Mouse (Mus musculus) Muller cell, postnatal 12 days (primary cell): Measurements from ENCODE around the gene Anapc7.
"Not testable (repeated sequence)": the region's sequence is repeated elsewhere in the genome, so short reads cannot be mapped to it uniquely, and the experiment has no call there.

ENCODE experiments used
- DNase-seq: peaks from one replicate; pipeline ENCODE4 v3.0.0-alpha.2; 2015; ENCODE audit errors: inconsistent ontology term

The Anapc7 gene

DNA sequence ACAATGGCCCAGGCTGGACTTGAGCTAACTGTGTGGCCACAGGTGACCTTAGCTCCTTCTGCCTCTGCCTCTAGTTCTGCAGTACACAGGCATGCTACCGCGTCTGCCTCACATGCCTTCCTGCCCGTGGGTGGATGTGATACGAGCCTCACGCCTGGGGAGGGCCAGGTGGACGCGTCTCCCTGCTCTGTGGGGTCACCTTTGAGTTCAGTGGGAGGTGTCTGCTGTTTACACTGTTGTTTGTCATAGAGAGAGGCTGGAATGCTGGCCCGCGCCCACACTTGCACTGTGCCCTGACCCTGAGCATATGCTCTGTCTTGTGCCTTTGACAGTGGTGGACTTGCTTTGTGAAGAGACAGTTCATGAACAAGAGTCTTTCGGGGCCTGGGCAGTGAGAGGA lies 16.0 kb upstream of the Anapc7 start:
- no peak for DNase-seq

DNA sequence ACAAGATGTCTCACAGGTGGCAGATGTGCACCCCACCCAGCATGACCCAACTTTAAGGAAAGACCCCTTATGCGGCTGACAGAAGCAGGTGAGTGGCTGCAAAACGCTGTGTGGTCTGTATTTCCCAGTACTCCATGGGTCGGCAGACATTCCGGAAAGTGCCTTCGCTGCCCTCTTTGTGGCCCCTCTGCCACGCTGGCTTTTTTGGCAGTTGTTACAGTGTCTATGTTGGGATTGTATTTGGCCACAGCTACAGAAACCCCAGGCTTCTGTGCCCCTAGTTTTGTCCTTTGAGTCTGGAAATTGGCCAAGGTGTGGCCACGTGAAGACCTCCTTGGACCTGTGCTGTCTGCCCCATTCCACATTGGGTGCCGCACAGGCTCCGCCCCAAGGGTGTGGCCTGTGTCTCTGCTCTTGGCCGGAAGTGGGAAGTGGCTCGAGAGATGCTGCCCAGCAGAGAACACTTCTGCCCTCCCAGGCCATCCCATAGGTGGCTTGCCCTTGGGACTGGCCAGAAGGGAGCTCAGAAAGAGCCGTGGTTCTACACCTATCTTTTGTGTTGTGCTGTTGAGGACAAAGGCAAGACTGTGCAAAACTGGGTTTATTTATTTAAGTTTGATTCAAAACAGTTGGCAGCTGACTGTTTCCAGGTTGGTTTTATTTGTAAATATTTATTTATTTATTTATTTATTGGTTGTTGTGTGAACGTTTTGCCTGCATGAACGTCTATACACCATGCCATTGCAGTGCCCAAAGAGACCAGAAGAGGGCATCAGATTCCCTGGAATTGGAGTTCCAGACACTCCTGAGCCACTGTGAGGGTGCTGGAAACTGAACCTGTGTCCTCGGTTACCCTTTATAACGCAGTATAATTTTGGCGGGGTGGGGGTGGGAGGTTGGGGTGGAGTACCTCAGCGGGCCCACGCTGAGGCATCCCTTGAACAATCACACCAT lies 11.5 kb upstream of the Anapc7 start:
- no peak for DNase-seq

- no peak for DNase-seq
Observed at GRCm38 (mm10) chr5:122411892-122412291, 9.6 kb upstream of the Anapc7 start.

DNA sequence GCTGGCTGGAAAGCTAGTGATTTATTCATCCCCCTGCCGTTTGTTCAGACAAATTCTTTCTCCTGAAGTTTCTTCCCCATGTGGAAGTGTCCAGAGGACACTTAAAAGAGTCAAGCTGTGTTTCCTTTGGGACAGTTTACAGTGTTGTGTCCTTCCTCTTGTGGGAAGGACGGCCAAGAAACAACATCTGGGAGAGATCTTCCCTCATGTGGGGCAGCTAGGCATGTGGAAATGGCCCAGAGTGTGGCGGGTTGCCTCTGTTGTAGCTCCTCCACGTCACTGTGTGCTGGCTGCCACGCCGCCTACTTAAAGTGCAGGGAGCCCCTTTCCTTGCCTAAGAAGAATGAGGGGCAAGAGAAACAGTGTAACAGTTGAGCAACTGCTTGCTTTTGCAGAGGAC lies 8.7 kb upstream of the Anapc7 start:
- DNase-seq, result no peak

DNA sequence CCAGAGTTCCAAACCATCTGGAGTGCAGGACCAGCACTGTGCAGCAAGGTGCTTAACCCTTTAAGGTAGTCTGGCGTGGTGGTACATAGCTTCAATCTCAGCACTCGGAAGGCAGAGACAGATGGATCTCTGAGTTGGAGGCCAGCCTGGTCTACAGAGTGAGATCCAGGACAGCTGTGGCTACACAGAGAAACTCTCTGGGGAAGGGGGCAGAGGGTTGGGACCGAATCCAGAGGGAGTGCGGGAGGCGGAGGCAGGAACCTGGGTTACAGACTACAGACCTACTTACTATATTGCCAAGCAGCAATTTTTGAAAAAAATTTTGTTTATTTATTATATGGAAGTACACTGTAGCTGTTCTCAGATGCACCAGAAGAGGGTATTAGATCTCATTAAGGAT lies 7.1 kb upstream of the Anapc7 start:
- DNase-seq, result no peak

- no peak for DNase-seq
Observed at GRCm38 (mm10) chr5:122415465-122415864, 6.0 kb upstream of the Anapc7 start.

- not testable (repeated sequence) for DNase-seq
Observed at GRCm38 (mm10) chr5:122420676-122421075, 817 bp upstream of the Anapc7 start.

GRCm38 (mm10) chr5:122422071-122422964 lies 825 bp downstream of the Anapc7 start:
- DNase-seq, result peak; percentile 93

GRCm38 (mm10) chr5:122423083-122423482 lies 1.6 kb downstream of the Anapc7 start:
- DNase-seq, result peak; percentile 10

DNA sequence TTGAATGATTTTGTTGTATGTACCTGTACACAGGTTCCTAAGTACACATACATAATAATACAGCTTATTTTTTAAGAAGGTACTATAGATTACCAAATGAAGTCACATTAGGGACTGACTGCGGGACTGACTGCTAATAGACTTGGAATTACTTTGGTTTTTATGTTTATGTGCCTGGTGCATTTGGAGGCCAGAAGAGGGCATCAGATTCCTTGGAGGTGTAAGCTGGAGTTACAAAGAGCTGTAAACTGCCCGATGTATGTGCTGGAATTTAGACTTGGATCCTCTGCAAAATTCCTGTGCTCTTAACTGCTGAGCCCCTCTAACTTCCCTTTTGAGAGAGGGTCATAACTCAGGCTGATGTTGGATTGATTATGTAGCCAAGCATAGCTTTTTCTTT lies 4.1 kb downstream of the Anapc7 start:
- no peak for DNase-seq

GRCm38 (mm10) chr5:122430036-122430775 lies 8.7 kb downstream of the Anapc7 start:
- no peak for DNase-seq

GRCm38 (mm10) chr5:122431221-122431620 lies 9.7 kb downstream of the Anapc7 start:
- DNase-seq, result peak; percentile 69

GRCm38 (mm10) chr5:122434541-122434940 lies 13.0 kb downstream of the Anapc7 start:
- DNase-seq, result no peak

GRCm38 (mm10) chr5:122439400-122440094 lies 18.1 kb downstream of the Anapc7 start:
- DNase-seq, result no peak

DNA sequence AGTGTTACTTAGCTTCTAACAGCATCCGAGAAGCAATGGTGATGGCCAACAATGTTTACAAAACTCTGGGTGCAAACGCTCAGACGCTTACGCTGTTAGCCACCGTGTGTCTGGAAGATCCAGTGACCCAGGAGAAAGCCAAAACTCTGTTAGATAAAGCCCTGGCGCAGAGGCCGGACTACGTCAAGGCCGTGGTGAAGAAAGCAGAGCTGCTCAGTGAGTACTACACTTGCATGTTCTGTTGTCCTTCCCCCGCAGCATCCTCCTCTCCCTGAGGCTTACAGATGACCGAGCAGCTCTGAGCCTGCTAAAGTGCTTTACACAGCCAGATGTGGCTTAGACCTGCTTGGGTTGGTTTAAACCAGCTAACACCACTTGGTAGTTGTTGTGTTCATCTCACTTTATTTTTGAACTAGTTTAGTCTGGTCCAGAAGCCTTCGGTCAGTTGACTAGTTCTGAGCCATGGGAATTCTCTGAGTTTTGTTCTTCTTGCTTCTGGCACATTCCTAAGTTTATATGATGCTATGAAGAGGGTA lies 18.7 kb downstream of the Anapc7 start:
- no peak for DNase-seq

GRCm38 (mm10) chr5:122444492-122444891 lies 23.0 kb downstream of the Anapc7 start:
- DNase-seq, result no peak

GRCm38 (mm10) chr5:122445051-122445610 lies 23.6 kb downstream of the Anapc7 start:
- no peak for DNase-seq

- DNase-seq, result peak; percentile 56
Observed at GRCm38 (mm10) chr5:122447857-122448256, 26.4 kb downstream of the Anapc7 start.

DNA sequence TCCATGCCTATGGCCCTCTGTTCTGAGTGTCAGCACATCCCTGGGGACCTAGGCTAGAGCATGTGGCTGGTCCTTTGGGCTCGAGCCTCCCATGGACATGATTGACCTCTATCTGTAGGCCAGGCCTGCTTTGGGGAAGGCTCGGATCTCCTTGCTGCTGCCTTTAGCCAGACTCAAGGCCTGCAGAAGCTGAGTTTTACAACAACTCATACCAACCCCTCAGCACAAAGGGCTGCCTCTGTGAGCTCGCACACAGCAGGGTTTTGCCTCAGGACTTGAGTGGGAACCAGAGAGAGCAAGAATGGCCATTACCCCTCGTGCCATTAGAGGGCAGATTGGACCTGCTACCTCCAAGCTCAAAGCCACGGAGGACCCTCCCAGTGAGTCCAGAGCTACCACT lies 27.4 kb downstream of the Anapc7 start:
- DNase-seq, result no peak

- peak; percentile 26 for DNase-seq
Observed at GRCm38 (mm10) chr5:122449946-122450345, 28.5 kb downstream of the Anapc7 start.

- DNase-seq, result no peak
Observed at GRCm38 (mm10) chr5:122450913-122451317, 29.4 kb downstream of the Anapc7 start.
